Mouse (Mus musculus) embryonic fibroblast, embryonic 13.5 days (primary cell): Measurements from ENCODE around the gene Dtnb. TPM values are rescaled to one million over a fixed set of nuclear protein-coding genes. Genes with fewer than 3 reads are reported as not detected.

Source experiments
- H3K27ac ChIP-seq: 2 replicates; pipeline ENCODE4 v1.5.1; 2012; ENCODE audit warnings: low read length, control low read depth, inconsistent platforms; ENCODE audit not compliant: insufficient read depth
- H3K4me1 ChIP-seq: 2 replicates; pipeline ENCODE4 v1.6.1; 2011; ENCODE audit warnings: low read length; ENCODE audit not compliant: control insufficient read depth, insufficient read depth
- H3K4me3 ChIP-seq: 2 replicates; pipeline ENCODE4 v1.5.1; 2011; ENCODE audit warnings: mild to moderate bottlenecking, control low read depth, low read length; ENCODE audit not compliant: insufficient read depth
- CTCF ChIP-seq: IDR thresholded peaks from 2 replicates; pipeline ENCODE4 v1.5.1; 2011; ENCODE audit warnings: mild to moderate bottlenecking, control low read depth, low read length, moderate library complexity, borderline replicate concordance; ENCODE audit not compliant: insufficient read depth
- POLR2A ChIP-seq: IDR thresholded peaks from 2 replicates; pipeline ENCODE4 v1.6.1; 2011; ENCODE audit warnings: low read depth, mild to moderate bottlenecking, control low read depth, low read length, moderate library complexity
- polyA plus RNA-seq: library from polyadenylated mRNA; stranded (reverse); fragments of >200 nt; gene quantifications from 2 replicates; pipeline ENCODE4 v1.2.4, GENCODE M21; 2011; ENCODE audit warnings: low read depth; ENCODE audit not compliant: missing spikeins, insufficient read length

Dtnb gene
- polyA plus RNA-seq, 1 experiment: 19.0 TPM

DNA sequence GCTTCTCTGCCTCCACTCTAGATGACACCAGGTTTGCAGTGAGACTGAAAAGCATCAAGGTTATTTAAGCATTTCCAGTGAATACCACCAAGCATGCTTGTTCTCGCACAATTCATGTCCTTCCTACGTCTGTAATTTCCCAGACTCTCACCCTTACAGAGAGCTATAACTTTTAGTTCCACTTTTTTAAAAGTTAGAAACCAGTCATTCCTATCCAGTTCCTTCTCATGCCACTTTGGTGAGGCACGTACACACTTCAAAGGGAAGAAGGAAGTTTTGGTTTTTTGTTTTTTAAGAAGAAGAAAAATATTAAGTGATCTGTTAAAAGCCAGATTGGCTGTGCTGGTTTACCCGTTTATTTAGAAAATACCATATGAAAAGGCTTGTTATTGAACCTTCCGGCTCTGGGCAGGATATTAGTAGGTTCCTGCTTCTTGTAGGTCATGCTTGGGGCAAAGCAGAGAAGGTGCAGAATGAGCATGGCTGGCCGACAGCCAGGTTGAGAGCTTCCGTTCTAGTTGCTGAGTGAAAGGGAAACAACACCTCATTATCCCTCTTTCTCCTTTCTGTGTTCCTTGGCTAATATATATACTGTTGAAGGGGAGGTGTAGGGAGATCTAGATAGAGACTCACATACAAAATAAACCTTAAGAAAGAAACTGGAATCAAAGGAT is 173.4 kb downstream of the Dtnb start:
- Histone ChIP-seq H3K4me1 (no peaks in the 10 kb centered on the region), H3K27ac (no peak overlapping the region), H3K4me3 (no peak overlapping the region)
- no peak for TF ChIP-seq CTCF
- no peak for TF ChIP-seq POLR2A

DNA sequence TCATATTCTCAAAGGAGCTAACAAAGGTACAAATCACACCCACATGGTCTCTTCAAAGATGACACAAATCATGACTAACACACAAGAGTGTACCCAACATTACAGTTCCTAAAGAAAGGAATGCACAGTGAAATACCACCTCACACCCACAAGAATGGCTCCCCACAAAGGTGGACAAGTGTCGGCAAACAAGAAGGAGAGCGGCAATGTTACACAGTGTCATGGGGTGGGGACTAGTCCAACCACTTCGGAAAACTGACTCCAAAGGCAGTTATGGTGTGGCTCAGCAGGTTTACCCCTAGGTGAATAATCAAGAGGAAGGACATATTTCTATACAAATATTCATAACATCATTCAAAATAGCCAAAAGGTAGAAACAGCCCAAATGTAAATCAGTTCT is 174.2 kb downstream of the Dtnb start:
- Histone ChIP-seq H3K4me3 (no peak overlapping the region), H3K27ac (no peak overlapping the region), H3K4me1 (no peaks in the 10 kb centered on the region)
- TF ChIP-seq POLR2A: no peak
- no peak for TF ChIP-seq CTCF

DNA sequence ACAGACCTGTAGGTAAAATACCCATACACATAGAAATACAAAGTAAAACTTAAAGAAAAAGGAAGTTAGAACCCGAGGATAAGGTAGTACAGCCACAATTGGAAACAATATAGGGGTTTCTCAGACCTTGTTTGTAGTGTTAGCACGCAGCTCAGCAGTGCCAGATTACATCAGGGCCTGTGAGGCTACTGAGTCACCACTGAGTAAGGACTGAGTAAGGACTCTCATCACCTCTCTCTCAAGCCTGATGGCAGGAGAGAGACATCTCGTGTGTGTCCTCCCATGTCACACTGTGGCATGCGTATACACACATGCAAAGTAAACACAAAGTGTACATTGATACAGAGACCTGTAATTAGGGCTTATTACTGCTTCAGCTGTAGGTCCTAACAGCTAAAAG is 175.4 kb downstream of the Dtnb start:
- no peak for TF ChIP-seq CTCF
- TF ChIP-seq POLR2A: no peak
- Histone ChIP-seq H3K4me3 (no peak overlapping the region), H3K4me1 (no peaks in the 10 kb centered on the region), H3K27ac (no peak overlapping the region)

DNA sequence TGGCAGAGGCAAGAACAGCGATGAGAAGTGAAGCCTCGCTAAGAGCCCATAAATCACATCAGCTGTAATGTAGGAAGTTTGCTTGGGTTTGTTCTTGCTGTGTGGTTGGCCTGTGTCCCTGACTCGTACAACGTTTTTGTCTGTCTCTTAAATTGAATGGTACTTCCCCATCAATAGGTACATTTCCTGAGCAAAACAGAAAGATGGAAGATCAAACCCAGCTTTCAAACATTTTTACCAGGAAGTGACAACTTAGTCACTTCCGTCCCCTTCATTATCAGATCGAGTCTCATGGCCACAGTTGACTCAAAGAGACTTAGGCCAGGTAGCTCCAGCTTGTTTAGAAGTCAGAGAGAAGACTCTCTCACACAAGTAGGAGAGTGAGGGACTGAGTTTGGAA is 183.3 kb downstream of the Dtnb start:
- no peak for TF ChIP-seq CTCF
- no peak for TF ChIP-seq POLR2A
- Histone ChIP-seq H3K4me3 (no peak overlapping the region), H3K27ac (no peak overlapping the region), H3K4me1 (peaks cover 3% of the 10 kb centered on the region; the same call in 1 of the 2 replicates)

DNA sequence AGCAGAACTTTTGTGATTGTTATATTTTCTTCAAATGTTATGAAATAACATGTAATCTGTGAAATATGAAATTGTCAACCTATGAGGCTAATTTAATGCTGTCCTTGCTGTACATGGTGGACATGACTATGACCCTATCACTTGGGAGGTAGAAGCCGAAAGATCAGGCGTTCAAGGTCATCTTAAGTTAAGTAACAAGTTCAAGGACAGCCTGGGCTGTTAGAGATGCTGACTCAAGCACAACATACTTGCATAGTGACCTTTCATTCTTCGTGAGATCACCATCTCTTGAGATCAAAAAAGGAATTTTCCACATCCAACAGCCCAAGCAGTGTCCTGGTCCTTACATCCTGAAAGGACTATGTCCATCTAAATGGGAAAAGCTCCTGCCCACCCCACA is 184.0 kb downstream of the Dtnb start:
- H3K4me3 ChIP-seq: no peak overlapping the region
- TF ChIP-seq CTCF: no peak
- no peak for TF ChIP-seq POLR2A
- H3K4me1 ChIP-seq: peaks cover 3% of the 10 kb centered on the region; the same call in 1 of the 2 replicates
- H3K27ac ChIP-seq: no peak overlapping the region

DNA sequence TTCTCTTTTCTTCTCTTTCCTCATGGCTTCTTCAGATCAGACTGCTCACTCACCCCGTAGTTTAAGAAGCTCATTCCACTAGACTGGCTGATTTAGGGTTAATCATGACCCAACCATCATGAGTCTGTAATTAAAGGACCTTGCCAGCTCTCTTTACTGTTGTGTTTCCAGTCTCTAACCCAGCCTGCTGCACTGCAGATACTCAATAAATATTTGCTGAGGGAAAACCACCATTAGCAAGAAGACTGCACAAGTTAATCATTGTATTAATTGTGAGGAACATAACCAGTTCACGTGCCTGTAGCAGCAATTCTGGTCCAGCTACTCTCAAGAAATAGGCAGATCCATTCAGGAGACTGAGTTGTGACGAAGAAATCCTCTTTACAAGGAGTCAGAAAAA is 185.9 kb downstream of the Dtnb start:
- TF ChIP-seq POLR2A (no peak), CTCF (no peak)
- H3K27ac ChIP-seq: no peak overlapping the region
- no peak overlapping the region for H3K4me3 ChIP-seq
- peaks cover 3% of the 10 kb centered on the region; the same call in 1 of the 2 replicates for H3K4me1 ChIP-seq

DNA sequence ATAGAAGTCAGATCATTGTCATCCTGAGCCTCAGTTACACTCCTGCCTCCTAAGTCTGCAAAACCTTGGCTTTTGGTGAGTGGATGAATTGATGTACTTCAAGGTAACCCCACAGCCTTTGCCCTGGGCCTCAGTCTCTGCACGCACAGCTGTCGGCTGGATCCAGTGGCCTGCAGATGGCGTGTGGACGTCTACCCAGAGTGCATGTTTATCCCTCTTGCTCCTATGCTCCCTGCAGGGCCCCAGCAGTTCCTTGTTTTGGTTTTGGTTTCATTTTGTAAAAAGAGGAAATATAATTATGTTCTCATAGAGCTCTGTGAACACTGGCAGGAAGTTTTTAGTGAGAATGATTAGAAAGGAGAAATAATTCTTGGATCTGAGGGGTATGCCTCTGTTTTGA is 187.2 kb downstream of the Dtnb start:
- Histone ChIP-seq H3K27ac (no peak overlapping the region), H3K4me1 (peaks cover 7% of the 10 kb centered on the region)
- TF ChIP-seq CTCF (peak; percentile 55; the same call in 1 of the 2 replicates), POLR2A (no peak)

DNA sequence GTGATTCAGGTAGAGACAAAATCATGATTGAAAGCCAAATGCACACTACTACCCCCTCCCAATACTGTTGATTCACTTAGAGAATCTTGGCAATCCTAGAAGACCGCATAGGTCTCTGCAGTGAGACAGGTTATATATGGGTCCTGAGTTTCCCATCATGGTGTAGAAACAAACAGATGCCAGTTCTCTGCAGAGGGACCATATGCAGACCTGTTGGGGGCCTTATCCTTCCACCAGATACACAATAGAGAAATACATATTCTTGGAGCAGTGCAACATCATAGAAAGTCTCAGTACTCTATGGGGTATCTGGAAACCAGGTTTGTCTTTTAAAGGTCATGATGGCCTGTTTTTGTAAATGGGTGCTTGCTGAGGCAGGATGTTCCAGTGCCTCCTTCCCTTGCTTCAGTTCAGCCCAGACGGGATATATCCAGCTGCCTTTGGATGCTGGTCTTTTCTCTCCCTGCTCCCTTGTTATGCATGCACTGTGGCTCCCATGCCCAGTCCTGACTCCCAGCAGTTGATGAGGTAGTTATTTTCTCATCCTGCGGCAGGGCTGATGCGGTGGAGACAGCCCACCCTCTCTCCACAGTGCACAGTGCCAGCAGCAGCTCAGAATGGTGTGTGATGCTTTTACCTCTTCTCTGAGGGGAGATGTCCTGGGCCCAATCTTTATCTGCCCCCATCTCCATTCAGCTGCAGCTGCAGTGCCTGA is 188.9 kb downstream of the Dtnb start:
- Histone ChIP-seq H3K4me3 (no peak overlapping the region), H3K4me1 (peaks cover 9% of the 10 kb centered on the region), H3K27ac (no peak overlapping the region)
- TF ChIP-seq CTCF (no peak), POLR2A (no peak)

More for the DNA sequence above, 187.2 kb downstream of the Dtnb start:
- H3K4me3 ChIP-seq: no peak overlapping the region

DNA sequence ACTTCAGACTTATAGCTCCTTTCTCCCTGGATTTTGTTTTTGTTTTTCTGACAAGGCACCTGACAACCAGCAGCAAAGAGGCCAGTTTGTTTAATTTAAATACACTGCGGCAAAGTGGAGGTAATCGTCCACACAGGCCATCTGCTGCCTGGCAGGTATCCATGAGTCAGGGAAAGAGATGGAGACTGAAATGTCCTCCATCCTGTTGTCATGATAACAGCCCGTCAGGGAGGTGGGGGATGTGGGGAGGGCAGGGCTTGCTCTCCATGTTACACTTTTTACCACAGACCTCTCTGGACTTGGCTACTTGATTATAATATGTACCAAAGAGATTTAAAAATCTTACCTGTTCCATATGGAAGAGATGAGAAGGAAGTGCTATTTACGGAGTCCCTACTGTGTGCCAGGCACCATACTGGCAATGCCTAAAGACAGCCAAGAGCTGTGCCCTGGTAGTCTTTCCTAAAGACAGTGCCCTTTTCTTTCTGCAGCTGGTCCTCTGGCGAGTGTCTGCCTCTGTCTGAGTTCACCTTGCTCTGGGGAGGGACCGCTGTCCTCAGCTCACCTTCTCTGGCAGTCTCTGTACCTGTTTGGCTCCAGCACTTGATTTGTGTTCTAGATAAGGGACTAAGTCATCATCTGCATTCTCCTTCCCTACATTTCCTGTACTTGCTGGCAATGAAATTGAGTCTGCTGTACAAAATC is 189.6 kb downstream of the Dtnb start:
- H3K4me1 ChIP-seq: peaks cover 9% of the 10 kb centered on the region
- TF ChIP-seq CTCF (no peak), POLR2A (no peak)
- no peak overlapping the region for H3K27ac ChIP-seq
- no peak overlapping the region for H3K4me3 ChIP-seq
